Comparison of ENCODE assay signal across 33 mouse cellular contexts in genomic region chr8:104984126-104984525, GRCm38 (mm10). TPM values are rescaled to one million over a fixed set of nuclear protein-coding genes. Genes with fewer than 3 reads are reported as not detected.
DNase-seq lines count a peak whose midpoint lies in the region; ATAC-seq and TF ChIP-seq lines count a peak whose summit lies in the region.
"Had no signal": no experiment of that assay in that cellular context is flagged by ENCODE, and none has a peak within 500 bp of the region (broad histone marks: within the 10 kb centered on the region; RNA-seq: fewer than 3 reads in every experiment).

No protein-coding gene starts in this region.

- no peaks in the 10 kb centered on the region; the same call in 1 of the 2 replicates for H3K9me3 ChIP-seq in heart, embryonic 11.5 days (replicated peaks; ENCODE audit: control insufficient read depth, low read length)
- H3K9me3 ChIP-seq: embryonic facial prominence, embryonic 15.5 days; heart, embryonic 10.5 days had no signal

- TF ChIP-seq CTCF in kidney, adult 2 months (conservative IDR thresholded peaks at IDR 0.05; ENCODE audit: insufficient read depth, insufficient read length, low read depth, low read length): no peak
- no peak for TF ChIP-seq CTCF in liver, adult 2 months (IDR thresholded peaks at IDR 0.05; ENCODE audit: low read depth, low read length)

- ATAC-seq in heart, embryonic 11.5 days (replicated peaks; ENCODE audit: insufficient number of reproducible peaks, low FRiP score, low TSS enrichment): no peak
- ATAC-seq: forebrain, embryonic 14.5 days; forebrain, postnatal 0 days had no signal

- no peak overlapping the region for H3K27ac ChIP-seq in heart, embryonic 11.5 days (ENCODE audit: low read depth, low read length)
- H3K27ac ChIP-seq in kidney, adult 2 months (ENCODE audit: insufficient read depth, low read depth, low read length): peak overlapping the region; percentile 25
- peak overlapping the region; percentile 86 for H3K27ac ChIP-seq in liver, adult 2 months (replicated peaks; ENCODE audit: insufficient read depth, low read depth, low read length)
- H3K27ac ChIP-seq: embryonic facial prominence, embryonic 12.5 days; embryonic facial prominence, embryonic 15.5 days; gastrocnemius, adult 2 months; heart, adult 2 months; heart, embryonic 10.5 days; hindbrain, embryonic 12.5 days; hindbrain, embryonic 15.5 days had no signal

- 77% methylated on average over 5 of the region's 5 CpGs for WGBS in heart, embryonic 11.5 days (ENCODE audit: insufficient replicate concordance)
- WGBS in kidney, adult 2 months: 83% methylated on average over 5 of the region's 5 CpGs
- 96% methylated on average over 5 of the region's 5 CpGs for WGBS in liver, adult 2 months

- TF ChIP-seq POLR2A in kidney, adult 2 months (IDR thresholded peaks at IDR 0.05; ENCODE audit: low read depth, low read length): no peak
- no peak for TF ChIP-seq POLR2A in liver, adult 2 months (IDR thresholded peaks at IDR 0.05; ENCODE audit: extremely low read depth, insufficient read depth, low read length)

- H3K79me2 ChIP-seq in liver, adult 2 months (ENCODE audit: control insufficient read depth, insufficient read depth, low read length): no peaks in the 10 kb centered on the region

- H3K4me1 ChIP-seq in heart, embryonic 11.5 days (ENCODE audit: control insufficient read depth, insufficient read depth, low read length): no peaks in the 10 kb centered on the region
- H3K4me1 ChIP-seq in kidney, adult 2 months (ENCODE audit: control insufficient read depth, insufficient read depth, low read length): peaks cover 2% of the 10 kb centered on the region; the same call in 1 of the 2 replicates
- H3K4me1 ChIP-seq in liver, adult 2 months (ENCODE audit: control insufficient read depth, insufficient read depth, low read length): peaks cover 11% of the 10 kb centered on the region
- H3K4me1 ChIP-seq: embryonic facial prominence, embryonic 12.5 days; embryonic facial prominence, embryonic 15.5 days; heart, embryonic 10.5 days; hindbrain, embryonic 12.5 days; hindbrain, embryonic 15.5 days had no signal

- peak; percentile 67 for DNase-seq in heart, adult 11 months
- peak; percentile 48 for DNase-seq in kidney, adult 2 months
- DNase-seq in kidney, postnatal 10 days: no peak
- no peak for DNase-seq in liver, adult 2 months (ENCODE audit: extremely low read depth, low read depth, low spot score)
- DNase-seq in liver: no peak
- DNase-seq in left cerebral cortex, adult 9 months (ENCODE audit: low spot score in 2 of 2): no peak
- DNase-seq: adrenal gland, postnatal 10 days; adrenal gland, postnatal 36 days; cerebellum, adult 11 months; cerebellum, adult 2 months; cerebellum, adult 9-11 months; cerebellum, postnatal 25 days; forebrain, postnatal 0 days; gastrocnemius, adult 2 months; gastrocnemius, postnatal 25 days; heart, adult 2 months had no signal

- H3K27me3 ChIP-seq in heart, embryonic 11.5 days (ENCODE audit: control insufficient read depth, insufficient read depth, low read length): no peaks in the 10 kb centered on the region
- no peaks in the 10 kb centered on the region for H3K27me3 ChIP-seq in kidney, adult 2 months (replicated peaks; ENCODE audit: control insufficient read depth, insufficient read depth, low read length)
- no peaks in the 10 kb centered on the region for H3K27me3 ChIP-seq in liver, adult 2 months (ENCODE audit: control insufficient read depth, insufficient read depth, low read length)
- H3K27me3 ChIP-seq: embryonic facial prominence, embryonic 12.5 days; embryonic facial prominence, embryonic 15.5 days; hindbrain, embryonic 12.5 days; hindbrain, embryonic 15.5 days had no signal

- no peaks in the 10 kb centered on the region for H3K36me3 ChIP-seq in heart, embryonic 11.5 days (ENCODE audit: control insufficient read depth, insufficient read depth, low read length)
- H3K36me3 ChIP-seq in kidney, adult 2 months (ENCODE audit: control insufficient read depth, insufficient read depth, low read length): no peaks in the 10 kb centered on the region
- H3K36me3 ChIP-seq in liver, adult 2 months (ENCODE audit: control insufficient read depth, insufficient read depth, low read length): no peaks in the 10 kb centered on the region
- H3K36me3 ChIP-seq: embryonic facial prominence, embryonic 12.5 days; embryonic facial prominence, embryonic 15.5 days; heart, embryonic 10.5 days; hindbrain, embryonic 12.5 days; hindbrain, embryonic 15.5 days had no signal

- H3K4me2 ChIP-seq in heart, embryonic 11.5 days: no peak overlapping the region
- H3K4me2 ChIP-seq: embryonic facial prominence, embryonic 12.5 days; embryonic facial prominence, embryonic 15.5 days; hindbrain, embryonic 12.5 days; hindbrain, embryonic 15.5 days had no signal

- H3K9ac ChIP-seq in heart, embryonic 11.5 days (ENCODE audit: low read depth, low read length): no peak overlapping the region
- H3K9ac ChIP-seq in liver, adult 2 months (ENCODE audit: low read depth, low read length): no peak overlapping the region
- H3K9ac ChIP-seq: embryonic facial prominence, embryonic 12.5 days; embryonic facial prominence, embryonic 15.5 days; forebrain, postnatal 0 days; hindbrain, embryonic 12.5 days; hindbrain, embryonic 15.5 days had no signal

- no peak overlapping the region for H3K4me3 ChIP-seq in heart, embryonic 11.5 days (ENCODE audit: low read depth, low read length)
- H3K4me3 ChIP-seq in kidney, adult 2 months (ENCODE audit: insufficient read depth, low read depth, low read length): no peak overlapping the region
- no peak overlapping the region for H3K4me3 ChIP-seq in liver, adult 2 months (ENCODE audit: insufficient read depth, low read depth, low read length)
- H3K4me3 ChIP-seq: embryonic facial prominence, embryonic 12.5 days; embryonic facial prominence, embryonic 15.5 days; gastrocnemius, adult 2 months; heart, adult 2 months; heart, embryonic 10.5 days; hindbrain, embryonic 12.5 days; hindbrain, embryonic 15.5 days had no signal

RNA-seq across cellular contexts. Expression of gene Ces2h, which starts 16.5 kb away (rescaled TPM):
- polyA plus RNA-seq in heart, embryonic 11.5 days (2014; fragmentation: Nextera tagmentation; extraction: Ambion mirVana): not detected in 2 replicates
- 0.48 and 0.53 TPM in 2 replicates for polyA plus RNA-seq in kidney, adult 2 months (2012; rRNA removed)
- 0.07 and 0.18 TPM in 2 replicates for total RNA-seq in liver, adult 2 months (2014; rRNA removed)
- 0.22 and 0.26 TPM in 2 replicates for polyA plus RNA-seq in liver, adult 2 months (2012; rRNA removed)
- total RNA-seq: adrenal gland, adult 18-20 months; adrenal gland, postnatal 36 days; common myeloid progenitor, adult 5-6 weeks; ES-E14; forebrain, postnatal 0 days; gastrocnemius, adult 2 months; gastrocnemius, postnatal 25 days; heart, adult 2 months; heart, postnatal 25 days; hematopoietic stem cell, adult 5-6 weeks had no signal
- polyA plus RNA-seq: cerebellum, adult 2 months; embryonic facial prominence, embryonic 12.5 days; embryonic facial prominence, embryonic 15.5 days; forebrain, embryonic 11.5 days; forebrain, embryonic 14.5 days; forebrain, postnatal 0 days; frontal cortex, adult 2 months; gonadal fat pad, adult 2 months; heart, adult 2 months; heart, embryonic 10.5 days; heart, embryonic 14.5 days; heart, postnatal 0 days; hindbrain, embryonic 12.5 days; hindbrain, embryonic 15.5 days had no signal

RNA-seq across cellular contexts. Expression of gene Ces2g, which starts 22.6 kb away (rescaled TPM):
- 0.56 and 0.62 TPM in 2 replicates for polyA plus RNA-seq in heart, embryonic 11.5 days (2014; fragmentation: Nextera tagmentation; extraction: Ambion mirVana)
- 9.3 and 11.9 TPM in 2 replicates for polyA plus RNA-seq in kidney, adult 2 months (2012; rRNA removed)
- total RNA-seq in liver, adult 2 months (2014; rRNA removed): 34.6 and 36.9 TPM in 2 replicates
- polyA plus RNA-seq in liver, adult 2 months (2012; rRNA removed): 19.6 and 31.6 TPM in 2 replicates
- polyA plus RNA-seq: embryonic facial prominence, embryonic 12.5 days; forebrain, embryonic 11.5 days; hindbrain, embryonic 12.5 days; hindbrain, embryonic 15.5 days had no signal

RNA-seq across cellular contexts. Expression of gene Ces2f, which starts 37.0 kb away (rescaled TPM):
- polyA plus RNA-seq in heart, embryonic 11.5 days (2014; fragmentation: Nextera tagmentation; extraction: Ambion mirVana): not detected in 2 replicates
- polyA plus RNA-seq in kidney, adult 2 months (2012; rRNA removed): 0.08 and 0.10 TPM in 2 replicates
- total RNA-seq in liver, adult 2 months (2014; rRNA removed): not detected in 2 replicates
- not detected in 2 replicates for polyA plus RNA-seq in liver, adult 2 months (2012; rRNA removed)
- total RNA-seq: adrenal gland, adult 18-20 months; adrenal gland, postnatal 10 days; adrenal gland, postnatal 36 days; common myeloid progenitor, adult 5-6 weeks; ES-E14; forebrain, postnatal 0 days; gastrocnemius, adult 2 months; gastrocnemius, postnatal 25 days; heart, adult 2 months; heart, postnatal 25 days; hematopoietic stem cell, adult 5-6 weeks had no signal
- polyA plus RNA-seq: cerebellum, adult 2 months; embryonic facial prominence, embryonic 12.5 days; forebrain, embryonic 11.5 days; forebrain, embryonic 14.5 days; forebrain, postnatal 0 days; frontal cortex, adult 2 months; heart, embryonic 10.5 days; heart, embryonic 14.5 days; heart, postnatal 0 days; hindbrain, embryonic 12.5 days; hindbrain, embryonic 15.5 days had no signal

RNA-seq across cellular contexts. Expression of gene Ces2e, which starts 58.1 kb away (rescaled TPM):
- not detected in 2 replicates for polyA plus RNA-seq in heart, embryonic 11.5 days (2014; fragmentation: Nextera tagmentation; extraction: Ambion mirVana)
- polyA plus RNA-seq in kidney, adult 2 months (2012; rRNA removed): 19.7 and 20.3 TPM in 2 replicates
- total RNA-seq in liver, adult 2 months (2014; rRNA removed): 120 and 259 TPM in 2 replicates
- 137 and 182 TPM in 2 replicates for polyA plus RNA-seq in liver, adult 2 months (2012; rRNA removed)
- total RNA-seq: common myeloid progenitor, adult 5-6 weeks; forebrain, postnatal 0 days; gastrocnemius, adult 2 months; hematopoietic stem cell, adult 5-6 weeks had no signal
- polyA plus RNA-seq: embryonic facial prominence, embryonic 12.5 days; forebrain, embryonic 11.5 days; forebrain, embryonic 14.5 days; forebrain, postnatal 0 days; frontal cortex, adult 2 months; heart, embryonic 10.5 days; hindbrain, embryonic 12.5 days; hindbrain, embryonic 15.5 days had no signal

Comparison
In these comparisons a context has a peak if more than half of its experiments do, and no peak if none do; other contexts are left out.
1. DNase-seq: peak in heart, adult 11 months (single experiment) and kidney, adult 2 months (single experiment); none in kidney, postnatal 10 days (single experiment), liver, adult 2 months (single experiment), liver (single experiment) and left cerebral cortex, adult 9 months (0 of 2).